Mouse (Mus musculus) cerebellum, postnatal 4 days (tissue): ENCODE data around the gene Slc22a14.
"Not testable (repeated sequence)": the region's sequence is repeated elsewhere in the genome, so short reads cannot be mapped to it uniquely, and the experiment has no call there.

Source experiments
- DNase-seq, 2 experiments: peaks; one replicate each; pipeline ENCODE4 v3.0.0; 2022; ENCODE audit warnings: low spot score in 2 of 2, mixed read lengths in 1 of 2

The Slc22a14 gene

GRCm38 (mm10) chr9:119260825-119261224 is 104.5 kb downstream of the Slc22a14 start:
- DNase-seq = no peak

- no peak for DNase-seq
Observed at GRCm38 (mm10) chr9:119258785-119259184, 106.6 kb downstream of the Slc22a14 start.

DNA sequence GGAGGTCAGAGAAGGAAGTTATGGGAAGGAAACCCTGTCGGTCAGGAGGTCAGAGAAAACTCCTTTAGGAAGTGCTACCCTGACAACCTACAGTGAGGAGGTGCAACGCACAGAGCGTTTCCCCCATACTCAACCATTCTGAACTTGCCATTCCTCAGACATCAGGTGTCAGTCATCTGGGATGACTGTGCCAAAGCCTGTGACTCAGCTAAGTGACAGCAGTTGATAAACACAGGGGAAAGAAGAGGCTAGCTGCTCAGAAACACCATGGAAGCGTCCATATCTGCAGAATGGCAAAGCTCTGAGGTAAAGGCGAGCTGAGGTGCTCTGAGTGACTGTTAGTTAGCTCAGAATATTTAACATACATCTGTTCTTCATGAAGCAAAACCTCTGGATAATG is 107.2 kb downstream of the Slc22a14 start:
- no peak for DNase-seq

- no peak for DNase-seq
Observed at GRCm38 (mm10) chr9:119256161-119256560, 109.2 kb downstream of the Slc22a14 start.

DNA sequence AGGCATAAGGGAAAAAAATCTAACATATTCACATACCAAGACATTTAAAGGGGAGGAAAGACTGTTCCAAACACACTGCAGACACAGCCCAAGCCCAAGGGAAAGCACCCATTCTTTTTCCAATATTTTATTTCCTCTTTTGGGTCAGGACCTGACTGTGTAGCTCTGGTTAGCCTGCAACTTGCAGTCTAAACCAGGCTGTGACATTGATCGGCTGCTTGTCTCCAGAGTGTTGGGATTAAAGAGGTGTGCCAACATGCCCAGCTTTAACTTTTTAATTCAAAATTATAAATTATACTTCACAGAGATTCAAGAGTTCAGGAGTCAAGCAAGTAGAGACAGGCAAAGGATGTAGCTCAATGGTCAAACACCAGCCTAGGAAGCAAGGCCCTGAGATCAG is 110.3 kb downstream of the Slc22a14 start:
- DNase-seq = no peak

DNA sequence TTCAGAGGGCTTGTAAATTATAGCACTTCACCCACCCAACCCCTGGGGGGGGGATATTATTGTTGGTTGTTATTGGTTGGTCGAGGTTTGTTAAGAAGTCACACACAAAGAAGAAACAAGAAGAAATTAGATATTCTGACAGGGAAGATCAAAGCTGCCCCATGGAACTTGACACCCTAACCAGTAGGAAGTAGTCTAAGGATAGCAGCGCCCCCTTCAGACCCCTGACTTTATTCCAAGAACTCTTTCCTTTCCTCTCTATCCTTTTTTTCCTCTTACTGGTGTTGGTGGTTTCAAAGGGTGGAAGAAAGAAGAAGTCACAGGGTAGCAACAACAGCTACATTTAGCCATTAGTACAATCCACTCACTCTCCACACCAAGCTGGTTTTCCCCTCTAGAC is 111.2 kb downstream of the Slc22a14 start:
- no peak for DNase-seq

GRCm38 (mm10) chr9:119247996-119248395 is 117.4 kb downstream of the Slc22a14 start:
- DNase-seq = no peak

DNA sequence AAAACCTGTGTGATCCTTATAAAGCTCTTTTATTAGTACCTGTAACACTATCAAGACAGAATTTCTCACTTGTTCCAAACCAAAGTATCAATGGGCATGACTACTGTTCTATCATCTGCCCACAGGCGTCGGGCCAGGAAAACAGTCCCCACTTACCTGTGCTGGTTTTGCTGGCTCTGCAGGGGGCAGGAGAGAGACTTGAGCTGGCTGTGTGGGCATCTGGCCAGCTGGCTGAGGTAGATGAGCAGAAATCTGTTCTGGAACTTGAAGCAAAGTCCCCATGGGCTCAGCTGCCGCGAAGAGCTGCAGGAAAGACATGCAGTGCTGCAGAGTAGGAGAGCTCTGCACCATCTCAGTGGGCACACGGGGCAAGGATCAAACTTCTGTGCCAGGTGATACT is 118.5 kb downstream of the Slc22a14 start:
- peak in 1 of 2 experiments; percentile 7 for DNase-seq

- no peak for DNase-seq
Observed at GRCm38 (mm10) chr9:119243981-119244380, 121.4 kb downstream of the Slc22a14 start.

DNA sequence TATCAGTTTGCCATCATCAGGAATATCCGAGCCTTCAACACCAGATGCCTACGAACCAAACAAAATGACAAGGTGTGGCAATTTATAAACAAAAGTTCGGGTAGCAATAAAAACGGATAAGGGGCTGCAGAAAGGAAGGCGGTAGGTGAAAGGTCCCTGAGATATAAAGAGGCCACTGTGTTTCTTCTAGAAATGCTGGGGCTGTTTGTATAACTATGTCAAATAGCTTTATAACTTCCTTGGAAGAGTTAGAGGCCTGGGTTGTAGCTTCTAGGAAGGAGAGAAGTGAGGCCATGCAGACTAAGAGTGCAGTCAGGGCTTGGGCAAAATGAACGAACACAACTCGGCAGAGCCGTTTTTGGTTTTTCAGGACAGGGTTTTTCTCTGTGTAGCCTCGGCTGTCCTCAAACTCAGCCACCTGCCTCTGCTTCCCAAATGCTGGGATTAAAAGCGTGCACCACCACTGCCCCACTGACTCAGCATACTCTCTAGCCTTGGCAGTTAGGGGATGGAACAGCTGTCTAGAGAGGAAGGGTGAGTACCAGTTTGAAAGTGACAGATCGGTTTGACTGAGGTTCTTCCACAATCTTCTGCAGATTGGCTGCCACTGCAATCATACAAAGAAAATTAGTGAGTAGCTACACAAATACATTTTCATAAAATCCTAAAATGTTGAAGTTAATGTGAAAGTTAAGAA is 124.0 kb downstream of the Slc22a14 start:
- no peak for DNase-seq

GRCm38 (mm10) chr9:119240286-119240997 is 124.9 kb downstream of the Slc22a14 start:
- no peak for DNase-seq

DNA sequence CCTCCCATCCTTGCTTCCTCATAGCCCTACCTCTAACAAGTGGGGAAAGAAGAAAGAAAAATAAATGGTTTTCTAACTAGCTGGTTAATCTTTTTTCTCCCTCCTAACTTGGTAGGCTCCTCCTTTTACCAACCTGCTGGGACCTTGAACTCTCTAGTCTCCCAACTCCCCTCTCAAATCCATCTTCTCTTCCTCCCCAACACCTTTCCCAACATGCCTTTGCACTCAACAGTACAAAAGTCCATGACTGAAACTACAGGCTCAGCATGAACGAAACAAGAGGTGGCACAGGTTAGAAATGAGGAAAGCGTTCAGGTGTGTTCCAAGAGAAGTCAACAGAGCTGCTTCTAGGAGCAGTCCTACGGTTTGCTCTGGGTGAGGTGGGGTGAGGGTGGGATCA is 126.1 kb downstream of the Slc22a14 start:
- DNase-seq = no peak

- no peak for DNase-seq
Observed at GRCm38 (mm10) chr9:119238796-119239195, 126.6 kb downstream of the Slc22a14 start.

GRCm38 (mm10) chr9:119231552-119231951 is 133.8 kb downstream of the Slc22a14 start:
- no peak for DNase-seq

DNA sequence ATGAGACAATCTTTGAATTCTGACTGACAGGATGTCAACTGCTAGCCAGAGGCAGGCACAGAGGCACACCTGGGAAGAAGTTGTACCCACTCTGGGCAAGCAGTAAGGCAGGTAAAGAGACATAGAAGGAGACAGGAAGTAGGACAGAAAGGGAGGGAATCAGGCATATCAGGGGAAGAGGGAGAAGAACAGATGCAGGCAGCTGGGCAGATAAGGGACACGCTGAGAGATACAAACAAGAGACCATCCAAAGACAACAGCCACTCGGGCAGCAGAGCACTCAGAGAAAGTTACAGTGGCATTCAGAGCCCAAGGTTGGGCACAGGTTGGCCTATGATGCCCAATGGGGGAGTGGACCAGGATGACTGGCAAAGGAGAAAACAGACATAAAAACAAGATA is 134.5 kb downstream of the Slc22a14 start:
- no peak for DNase-seq

GRCm38 (mm10) chr9:119220249-119220648 is 145.1 kb downstream of the Slc22a14 start:
- no peak for DNase-seq

DNA sequence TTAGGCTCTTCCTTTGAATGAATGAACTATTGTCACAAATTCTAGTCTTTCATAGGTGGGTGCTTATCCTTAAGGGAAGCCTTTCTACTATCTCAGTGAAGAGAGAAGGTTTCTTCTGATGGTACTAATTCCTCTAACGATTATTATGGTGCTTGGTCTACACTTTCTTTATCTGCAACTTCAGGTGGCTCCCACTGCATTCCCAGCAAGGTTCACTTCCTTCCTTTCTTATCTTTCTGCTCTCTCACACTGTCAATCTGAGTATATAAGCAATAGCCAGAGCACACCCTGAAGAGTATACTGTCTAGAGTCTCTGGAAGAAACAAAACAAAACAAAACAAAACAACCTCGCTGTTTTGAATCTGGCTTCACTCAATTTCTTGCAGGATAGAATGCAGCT is 145.7 kb downstream of the Slc22a14 start:
- no peak for DNase-seq

DNA sequence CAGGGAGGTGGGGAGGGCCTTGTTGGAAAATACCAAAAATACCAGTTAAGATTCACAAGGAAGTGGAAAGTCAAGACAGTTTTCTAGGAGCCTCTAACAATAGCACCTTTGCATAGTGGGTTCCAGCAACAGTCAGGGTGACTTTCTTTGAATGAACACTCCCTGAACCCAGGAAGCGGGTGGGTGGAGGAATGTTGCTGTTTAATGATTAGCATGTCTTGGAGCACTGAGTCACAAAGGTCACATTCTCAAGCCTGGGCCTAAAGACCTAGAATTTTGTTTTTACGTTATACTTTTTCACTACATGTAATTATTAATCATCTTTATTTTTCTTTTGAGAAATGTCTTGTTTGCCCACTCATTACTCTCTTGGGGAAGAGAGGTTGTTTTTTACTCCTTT is 150.0 kb downstream of the Slc22a14 start:
- not testable (repeated sequence) for DNase-seq

GRCm38 (mm10) chr9:119214601-119215000 is 150.8 kb downstream of the Slc22a14 start:
- DNase-seq = no peak

GRCm38 (mm10) chr9:119212996-119213395 is 152.4 kb downstream of the Slc22a14 start:
- no peak for DNase-seq

DNA sequence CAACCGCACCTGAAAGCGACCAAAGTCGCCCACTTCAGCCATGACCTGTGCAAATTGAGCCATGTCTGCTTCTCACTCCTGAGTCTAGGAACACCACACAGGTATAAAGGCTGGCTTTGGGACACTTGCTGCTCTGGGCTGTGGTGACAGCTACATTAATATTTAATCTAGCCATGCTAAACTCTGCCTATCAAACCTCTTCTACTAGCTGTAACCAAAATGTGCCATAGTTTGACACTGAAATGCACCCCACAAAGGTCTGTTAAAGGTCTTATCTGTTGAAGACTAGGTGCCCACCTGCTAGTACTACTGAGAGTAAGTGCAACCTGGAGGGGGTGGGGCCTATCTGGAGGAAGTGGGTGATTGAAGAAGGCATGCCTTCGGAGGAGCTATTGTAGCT is 156.4 kb downstream of the Slc22a14 start, which contains the start of gene Slc22a13:
Slc22a13 (minus strand) TSS at position 101 of the 400 bp plus-strand sequence.
- no peak for DNase-seq

- no peak for DNase-seq
Observed at GRCm38 (mm10) chr9:119207113-119207512, 158.2 kb downstream of the Slc22a14 start.

GRCm38 (mm10) chr9:119206666-119207065 is 158.7 kb downstream of the Slc22a14 start:
- no peak for DNase-seq
